Mouse (Mus musculus): ENCODE data around the gene Rnf121.
"Not testable (repeated sequence)": the region's sequence is repeated elsewhere in the genome, so short reads cannot be mapped to it uniquely, and the experiment has no call there.

Gene Rnf121

DNA sequence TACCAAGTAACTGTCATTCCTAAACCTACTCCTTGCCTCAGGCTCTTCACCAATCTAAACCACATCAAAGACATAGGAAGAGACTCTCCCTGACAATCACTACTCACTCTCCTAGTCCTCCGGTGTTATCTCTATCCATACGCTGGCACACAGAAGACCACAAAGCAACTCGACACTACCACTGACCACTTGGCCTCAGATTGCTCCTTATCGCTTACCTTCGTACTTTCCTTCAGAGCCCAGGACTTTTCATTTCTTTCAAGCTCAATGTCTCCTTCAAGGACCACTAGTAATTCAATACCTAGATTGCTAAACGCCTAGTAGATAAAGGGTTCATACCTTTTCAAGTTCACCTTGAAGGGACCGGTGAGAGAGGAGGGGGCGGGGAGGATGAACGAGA is 1.4 kb downstream of the Rnf121 start:
- no peak for DNase-seq

DNA sequence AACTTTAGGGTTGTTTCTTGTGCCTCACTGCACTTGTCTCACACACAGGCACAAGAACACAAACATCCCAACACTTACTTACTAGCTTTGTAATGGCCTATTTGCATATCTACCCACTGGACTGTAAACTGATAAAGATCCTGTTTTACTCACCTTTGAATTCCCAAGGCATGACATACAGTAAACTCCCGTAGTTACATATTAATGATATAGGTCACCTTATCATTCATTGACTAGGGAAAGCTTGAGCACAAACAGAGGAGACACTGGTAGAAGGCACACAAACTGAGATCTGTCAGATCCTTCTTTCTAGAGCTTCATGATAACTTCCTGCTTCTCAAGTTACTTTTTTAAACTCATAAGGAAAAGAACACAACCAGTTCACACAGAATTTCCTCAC is 3.1 kb downstream of the Rnf121 start:
- DNase-seq = no peak

DNA sequence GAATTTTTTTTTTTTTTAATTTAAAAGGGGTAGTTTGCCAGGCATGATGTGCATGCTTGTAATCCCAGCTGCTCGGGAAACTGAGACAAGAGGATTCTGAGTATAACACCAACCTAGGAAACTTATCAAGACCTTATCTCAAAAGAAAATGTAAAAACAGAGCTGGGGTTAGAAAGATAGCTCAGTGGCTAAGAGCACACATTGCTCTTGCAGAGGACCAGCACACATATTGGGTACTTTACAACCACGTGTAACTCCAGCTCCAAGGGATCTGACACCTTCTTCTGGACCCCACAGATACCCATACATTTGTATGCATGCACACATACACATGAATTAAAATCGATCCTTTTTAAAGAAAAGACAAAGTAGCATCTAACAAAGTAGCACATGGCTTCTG is 3.9 kb downstream of the Rnf121 start:
- DNase-seq = no peak

DNA sequence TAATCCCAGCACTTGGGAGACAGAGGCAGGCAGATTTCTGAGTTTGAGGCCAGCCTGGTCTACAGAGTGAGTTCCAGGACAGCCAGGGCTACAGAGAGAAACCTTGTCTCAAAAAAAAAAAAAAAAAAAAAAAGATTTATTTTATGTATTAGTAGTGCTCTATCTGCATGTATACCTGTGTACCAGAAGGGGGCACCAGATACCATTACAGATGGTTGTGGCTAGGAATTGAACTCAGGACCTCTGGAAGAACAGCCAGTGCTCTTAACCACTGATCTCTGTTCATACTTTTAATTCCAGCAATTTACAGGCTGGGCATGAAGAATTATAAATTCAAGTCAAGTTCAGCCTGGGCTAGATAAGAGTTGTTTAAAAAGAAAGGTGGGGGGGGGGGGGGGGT is 16.7 kb downstream of the Rnf121 start:
- not testable (repeated sequence) for DNase-seq

DNA sequence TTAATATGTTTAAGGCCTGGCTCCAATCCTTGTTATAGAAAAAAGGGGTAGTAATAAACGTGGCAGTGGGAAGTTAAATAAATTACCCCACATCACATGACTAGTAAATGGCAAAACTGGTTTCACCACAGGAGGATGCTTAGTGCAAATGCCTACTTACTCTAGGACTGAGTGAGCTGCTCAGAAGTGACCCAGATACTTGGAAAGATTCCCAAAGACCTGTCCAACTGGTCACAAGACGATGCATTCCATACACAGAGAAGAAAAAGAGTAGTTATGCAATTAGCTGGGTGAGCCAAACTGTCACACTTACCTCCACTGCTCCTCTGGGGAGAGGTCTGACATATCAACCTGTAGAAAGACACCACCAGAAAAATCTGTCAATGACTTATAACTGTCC is 23.0 kb downstream of the Rnf121 start:
- DNase-seq = no peak

DNA sequence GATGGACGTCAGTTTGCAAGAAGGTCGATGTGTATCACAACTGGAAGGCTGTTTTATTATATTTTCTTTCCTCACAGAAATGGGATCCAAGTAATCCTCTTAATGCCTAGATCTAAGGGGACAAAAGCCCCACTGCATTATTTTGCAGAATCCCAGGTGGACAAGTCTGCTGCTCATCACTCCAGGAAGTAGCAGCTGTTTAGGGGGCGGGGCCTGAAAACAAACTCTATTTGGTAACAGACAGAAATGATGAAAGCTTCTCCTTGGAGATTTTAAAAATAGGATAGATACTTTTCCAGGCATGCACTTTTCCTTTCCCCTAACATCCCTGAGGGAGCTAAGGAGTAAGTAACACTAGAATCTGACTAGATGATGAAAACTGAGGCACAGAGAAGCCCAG is 28.0 kb downstream of the Rnf121 start:
- no peak for DNase-seq

DNA sequence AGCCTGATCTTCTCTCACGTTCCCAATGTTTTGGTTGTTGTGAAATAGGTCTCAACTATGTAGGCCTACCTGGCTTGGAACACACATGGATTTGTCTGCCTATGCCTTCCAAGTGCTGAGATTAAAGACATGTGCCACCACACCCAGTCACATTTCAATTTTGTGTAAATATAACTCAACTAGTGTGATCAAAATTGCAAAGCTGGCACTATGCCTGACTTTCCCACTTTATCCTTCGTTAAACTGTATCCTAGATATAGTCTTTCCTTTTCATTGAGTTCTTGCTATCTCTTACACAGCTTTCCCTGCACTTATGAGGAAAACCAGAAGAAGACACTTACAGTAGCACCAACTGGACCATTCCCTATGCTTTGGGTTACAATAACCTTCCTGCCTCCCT is 29.7 kb downstream of the Rnf121 start:
- DNase-seq = no peak

DNA sequence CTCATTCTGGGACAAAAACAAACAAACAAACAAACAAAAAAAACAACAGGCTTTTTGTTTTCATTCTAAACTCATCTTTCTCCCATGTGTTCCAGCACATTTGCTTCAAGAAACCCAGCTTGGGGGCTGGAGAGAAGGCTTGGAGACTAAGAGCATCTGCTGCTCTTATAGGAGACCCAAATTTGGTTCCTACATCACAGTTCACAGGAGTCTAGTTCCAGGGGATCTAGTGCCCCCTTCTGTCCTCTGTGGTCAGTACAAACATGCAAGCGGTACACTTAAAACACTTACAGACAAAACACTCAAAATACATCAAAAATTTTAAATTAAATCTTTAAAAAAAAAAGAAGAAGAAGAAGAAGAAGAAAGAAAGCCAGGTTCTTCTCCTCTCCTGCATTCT is 30.4 kb downstream of the Rnf121 start:
- no peak for DNase-seq

DNA sequence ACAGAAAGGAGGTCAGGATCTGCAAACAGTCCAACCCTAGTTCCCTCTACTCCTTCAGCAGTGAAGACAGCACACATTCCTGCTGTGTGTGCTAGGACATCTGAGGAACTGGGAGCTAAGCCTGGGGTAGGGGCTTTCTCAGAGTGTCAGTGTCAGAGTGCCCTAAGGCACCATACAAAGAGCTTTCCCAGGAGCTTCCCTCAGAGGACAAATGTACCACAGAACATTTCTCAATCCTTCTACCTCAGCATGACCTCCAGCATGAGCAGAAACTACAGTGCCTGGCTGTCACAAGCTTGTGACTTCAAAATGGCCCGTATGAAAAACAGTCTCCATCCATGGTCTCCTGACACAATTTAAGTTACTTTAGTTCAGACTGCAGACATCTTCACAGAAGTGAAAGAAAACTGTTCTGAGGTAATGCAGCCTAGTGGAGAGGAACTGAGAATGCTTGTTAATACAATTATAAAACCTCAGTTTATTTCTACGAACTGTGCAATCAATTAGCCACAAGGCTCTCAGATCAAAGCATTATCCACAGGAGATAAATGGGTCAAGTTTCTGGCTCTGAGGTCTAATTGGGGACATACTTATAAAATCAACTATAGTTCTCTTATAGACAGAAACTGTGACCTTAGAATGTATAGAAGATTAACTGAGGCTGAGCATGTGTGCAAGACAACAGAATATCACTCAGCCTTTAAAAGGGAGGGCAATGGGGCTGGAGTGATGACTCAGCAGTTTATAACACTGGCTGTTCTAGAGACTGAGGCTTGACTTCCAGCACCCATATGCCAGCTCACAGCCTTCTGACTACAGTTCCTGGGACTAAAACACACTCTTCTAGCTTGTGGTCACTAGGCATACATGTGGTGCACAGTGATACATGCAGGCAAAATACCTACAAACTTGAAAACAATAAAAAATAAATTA is 39.8 kb downstream of the Rnf121 start:
- no peak for DNase-seq

DNA sequence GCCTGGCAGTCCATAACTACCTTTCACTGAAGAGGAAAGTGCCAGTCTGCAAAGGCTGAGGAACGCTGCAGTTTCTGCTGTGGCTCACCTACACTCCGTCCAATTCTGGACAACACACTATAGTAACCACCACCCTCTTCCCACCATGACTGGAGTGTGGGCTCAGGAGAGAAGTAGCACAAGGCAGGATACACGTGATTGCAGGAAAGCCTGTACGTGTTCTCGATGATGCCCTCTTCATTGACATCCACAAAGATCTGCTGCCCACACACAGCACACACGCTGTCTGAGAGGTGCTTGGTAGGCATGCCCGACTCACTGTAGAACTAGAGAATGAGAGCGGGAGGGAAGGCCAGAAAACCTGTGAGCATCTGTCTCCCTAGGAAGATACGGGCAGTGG is 41.4 kb downstream of the Rnf121 start:
- no peak for DNase-seq

DNA sequence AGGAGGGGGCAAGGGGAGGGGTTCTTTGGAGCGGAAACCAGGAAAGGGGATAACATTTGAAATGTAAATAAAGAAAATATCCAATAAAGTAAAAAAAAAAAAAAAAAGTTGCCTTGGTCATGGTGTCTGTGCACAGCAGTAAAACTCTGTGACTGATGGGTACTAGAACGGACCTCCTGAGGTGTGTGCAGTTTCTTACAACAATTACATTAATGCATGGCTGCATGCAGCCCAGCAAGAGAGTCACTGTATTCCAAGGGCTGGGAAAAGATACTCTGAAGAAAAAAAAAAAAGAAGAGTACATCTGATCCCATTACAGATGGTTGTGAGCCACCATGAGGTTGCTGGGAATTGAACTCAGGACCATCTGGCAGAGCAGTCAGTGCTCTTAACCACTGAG is 44.3 kb downstream of the Rnf121 start:
- DNase-seq = not testable (repeated sequence)

DNA sequence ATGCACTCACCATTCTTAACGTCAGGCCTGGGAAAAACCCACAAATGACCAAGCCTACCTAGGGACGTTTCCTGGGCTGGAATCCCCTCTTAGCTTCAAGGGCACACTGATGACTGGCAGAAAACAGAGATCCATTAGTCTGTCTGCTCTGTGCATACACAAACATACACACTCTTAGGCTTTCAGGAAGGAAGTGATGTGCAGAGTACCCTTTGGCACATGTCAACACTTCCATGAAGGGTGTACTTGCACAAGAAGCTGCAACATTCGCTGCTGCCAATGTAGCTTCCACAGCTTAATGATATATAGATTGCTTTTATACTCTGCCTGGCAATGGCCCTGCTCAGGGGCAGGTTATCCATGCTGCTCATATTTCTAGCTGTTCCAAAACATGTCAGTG is 45.9 kb downstream of the Rnf121 start:
- DNase-seq = no peak

DNA sequence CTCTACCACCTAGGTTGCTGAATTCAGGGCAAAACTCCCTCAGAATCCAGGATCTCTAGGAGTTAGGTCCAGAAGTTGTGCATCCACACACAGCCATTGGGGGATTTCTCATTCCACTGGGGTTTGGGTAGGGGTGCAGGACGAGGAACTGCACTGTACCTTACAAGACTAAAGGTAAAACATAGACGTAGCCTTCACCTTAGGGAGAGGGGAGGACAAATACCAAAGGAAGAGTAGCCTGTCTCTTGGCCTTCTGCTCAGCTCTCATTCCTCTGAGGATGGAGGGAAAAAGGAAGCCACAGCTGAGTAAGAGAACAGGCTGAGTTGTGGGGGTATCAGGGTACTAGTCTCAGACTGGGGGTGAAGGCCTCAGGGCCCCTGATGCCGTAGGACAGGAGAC is 46.7 kb downstream of the Rnf121 start, which contains the start of gene Il18bp:
Gene Il18bp, minus strand, starts transcription at position 101 of the 400 bp plus-strand sequence.
- no peak for DNase-seq

DNA sequence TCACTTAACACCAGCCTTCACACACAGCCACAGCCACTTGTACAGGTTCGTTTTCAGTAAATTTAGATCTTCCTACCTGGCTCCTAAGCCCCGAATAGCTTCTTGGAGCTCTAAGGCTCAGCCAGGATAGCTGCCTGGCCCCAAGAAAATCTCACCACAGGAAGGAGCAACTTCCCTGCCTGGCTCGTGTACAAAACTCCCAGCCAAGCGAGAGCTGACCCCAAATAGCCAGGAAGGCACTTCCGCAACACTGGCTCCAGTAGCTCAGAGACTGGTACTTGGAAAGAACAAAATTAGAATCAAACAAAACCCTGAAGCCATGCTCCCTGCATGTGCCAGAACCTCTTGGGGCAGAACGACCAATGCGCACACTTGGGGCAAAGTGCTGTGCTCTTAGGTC is 47.2 kb downstream of the Rnf121 start:
- DNase-seq = no peak

DNA sequence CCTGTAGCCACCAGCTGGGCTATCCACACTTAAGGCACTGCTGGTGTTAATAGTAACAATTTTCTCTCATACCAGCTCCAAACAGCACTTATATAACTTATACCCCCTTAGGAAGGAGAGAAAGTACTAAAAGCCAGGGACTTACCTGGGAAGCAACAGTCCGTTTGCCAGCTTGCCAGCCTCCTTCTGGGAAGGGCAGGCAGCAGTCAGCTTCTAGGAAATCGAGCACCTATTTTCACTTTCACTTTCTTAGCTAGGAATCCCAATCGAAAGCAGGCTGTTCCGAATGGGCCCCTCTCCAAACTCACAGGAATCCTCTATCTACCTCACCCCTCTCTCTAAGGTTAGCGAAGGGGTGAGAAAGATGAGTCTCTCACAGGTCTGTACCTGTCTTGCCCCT is 47.8 kb downstream of the Rnf121 start:
- DNase-seq = no peak

DNA sequence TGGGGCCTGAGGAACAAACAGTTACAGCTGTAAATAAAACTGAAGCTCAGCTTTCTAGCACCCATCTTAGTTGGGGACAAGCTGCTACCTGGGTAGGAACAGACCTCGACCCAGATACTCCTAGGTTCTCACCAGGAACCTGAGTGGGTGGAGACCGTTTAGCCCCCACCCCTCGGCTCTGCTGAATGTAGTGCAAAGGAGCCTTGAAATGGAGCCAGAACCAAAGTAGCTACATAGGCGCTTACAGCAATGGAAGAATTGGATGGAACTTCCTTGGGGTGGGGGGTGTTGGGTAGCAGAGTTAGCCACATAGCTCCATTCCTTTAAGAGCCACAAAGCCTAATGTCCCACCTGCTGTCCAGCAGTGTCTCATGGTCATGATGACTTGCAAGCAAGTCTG is 48.3 kb downstream of the Rnf121 start:
- DNase-seq = no peak

DNA sequence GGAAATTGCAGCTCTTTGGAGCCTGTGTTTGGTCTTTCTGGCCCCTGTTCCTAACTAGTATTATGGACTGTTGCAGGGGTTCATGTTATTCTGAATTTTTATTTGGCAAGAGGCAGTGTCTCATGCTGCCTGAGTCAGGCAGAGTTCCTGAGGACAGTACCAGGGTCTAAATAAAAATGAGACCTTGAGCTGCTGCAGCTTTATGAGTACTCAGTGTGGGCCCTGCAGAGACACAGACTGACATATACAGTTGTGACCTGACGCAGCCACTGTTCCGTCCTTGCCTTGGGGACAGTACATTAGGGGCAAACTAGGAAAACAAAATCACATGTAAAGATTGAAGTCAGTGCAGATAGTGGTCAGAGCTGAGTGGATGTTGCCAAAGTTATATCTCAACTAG is 50.3 kb downstream of the Rnf121 start:
- DNase-seq = no peak

DNA sequence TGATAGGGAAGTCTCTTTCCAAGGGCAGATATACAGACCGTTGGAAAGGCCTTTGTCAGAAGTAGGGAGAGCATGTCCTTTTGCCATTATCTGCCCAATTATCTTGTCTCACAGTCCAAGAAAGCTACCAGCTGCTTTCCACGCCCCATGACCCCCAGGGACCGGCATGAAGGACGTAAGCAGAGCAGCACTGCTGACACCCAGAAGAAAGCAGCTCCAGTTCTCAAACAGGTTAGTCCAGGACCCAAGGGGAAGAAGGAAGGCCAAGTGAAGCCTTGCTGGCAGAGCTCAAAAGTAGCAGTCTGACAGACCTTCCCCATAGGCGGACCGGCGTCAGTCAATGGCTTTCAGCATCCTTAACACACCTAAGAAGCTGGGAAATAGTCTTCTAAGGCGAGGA is 51.9 kb downstream of the Rnf121 start:
- no peak for DNase-seq

DNA sequence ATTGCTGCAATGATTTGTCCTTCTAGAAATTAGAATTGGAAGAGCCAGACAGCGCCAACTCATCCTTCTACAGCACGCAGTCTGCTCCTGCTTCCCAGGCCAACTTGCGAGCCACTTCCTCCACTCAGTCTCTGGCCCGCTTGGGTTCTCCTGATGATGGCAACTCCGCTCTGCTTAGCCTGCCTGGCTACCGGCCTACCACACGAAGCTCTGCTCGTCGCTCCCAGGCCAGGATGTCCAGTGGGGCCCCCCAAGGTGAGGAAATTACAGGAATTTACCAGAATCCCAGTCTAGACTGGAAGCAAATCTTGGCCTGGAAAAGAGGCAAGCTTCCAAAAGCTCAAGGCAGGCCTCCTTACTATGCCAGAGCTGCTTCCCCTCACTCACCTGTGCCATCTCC is 53.4 kb downstream of the Rnf121 start:
- DNase-seq = no peak

DNA sequence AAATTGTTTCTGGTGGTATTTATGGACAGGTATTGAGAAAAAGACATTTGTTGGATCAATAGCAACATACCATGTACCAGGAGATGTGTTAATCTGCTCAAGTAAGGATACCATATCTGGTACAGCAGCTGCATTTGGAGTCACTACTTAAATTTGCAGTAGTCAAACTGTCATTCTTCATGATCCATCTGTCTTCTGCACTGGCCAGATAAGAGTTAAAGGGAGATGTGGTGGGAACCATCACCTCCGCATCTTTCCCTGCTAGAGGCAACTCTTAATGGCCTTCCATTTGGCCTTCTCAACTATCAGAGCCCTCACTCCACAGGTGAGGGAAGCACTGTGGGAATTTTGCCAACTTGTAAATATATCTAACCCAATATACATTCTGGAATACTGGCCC is 58.7 kb downstream of the Rnf121 start:
- DNase-seq = no peak

DNA sequence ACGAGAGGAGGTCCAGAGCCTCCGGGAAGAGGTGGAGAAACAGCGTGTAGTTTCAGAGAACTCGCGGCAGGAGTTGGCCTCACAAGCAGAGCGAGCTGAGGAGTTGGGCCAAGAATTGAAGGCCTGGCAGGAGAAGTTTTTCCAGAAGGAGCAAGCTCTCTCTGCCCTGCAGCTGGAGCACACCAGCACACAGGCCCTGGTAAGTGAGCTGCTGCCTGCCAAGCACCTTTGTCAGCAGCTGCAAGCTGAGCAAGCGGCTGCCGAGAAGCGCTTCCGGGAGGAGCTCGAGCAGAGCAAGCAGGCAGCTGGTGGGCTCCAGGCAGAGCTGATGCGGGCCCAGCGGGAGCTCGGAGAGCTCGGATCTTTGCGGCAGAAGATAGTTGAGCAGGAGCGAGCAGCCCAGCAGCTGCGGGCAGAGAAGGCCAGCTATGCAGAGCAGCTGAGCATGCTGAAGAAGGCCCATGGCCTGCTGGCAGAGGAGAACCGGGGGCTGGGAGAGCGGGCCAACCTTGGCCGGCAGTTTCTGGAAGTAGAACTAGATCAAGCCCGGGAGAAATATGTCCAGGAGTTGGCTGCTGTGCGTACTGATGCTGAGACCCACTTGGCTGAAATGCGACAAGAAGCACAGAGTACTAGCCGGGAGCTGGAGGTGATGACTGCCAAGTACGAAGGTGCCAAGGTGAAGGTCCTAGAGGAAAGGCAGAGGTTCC is 64.2 kb downstream of the Rnf121 start:
- no peak for DNase-seq

DNA sequence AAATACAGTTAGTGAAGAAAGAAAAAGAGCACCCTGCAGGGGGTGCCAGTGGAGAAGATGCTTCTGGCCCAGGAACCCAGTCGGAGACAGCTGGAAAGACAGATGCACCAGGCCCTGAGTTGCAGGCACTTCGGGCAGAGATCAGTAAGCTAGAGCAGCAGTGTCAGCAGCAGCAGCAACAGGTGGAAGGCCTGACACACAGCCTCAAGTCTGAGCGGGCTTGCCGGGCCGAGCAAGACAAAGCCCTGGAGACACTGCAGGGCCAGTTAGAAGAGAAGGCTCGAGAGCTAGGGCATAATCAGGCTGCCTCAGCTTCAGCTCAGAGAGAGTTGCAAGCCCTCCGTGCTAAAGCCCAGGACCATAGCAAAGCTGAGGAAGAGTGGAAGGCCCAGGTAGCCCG is 65.0 kb downstream of the Rnf121 start:
- DNase-seq = no peak

DNA sequence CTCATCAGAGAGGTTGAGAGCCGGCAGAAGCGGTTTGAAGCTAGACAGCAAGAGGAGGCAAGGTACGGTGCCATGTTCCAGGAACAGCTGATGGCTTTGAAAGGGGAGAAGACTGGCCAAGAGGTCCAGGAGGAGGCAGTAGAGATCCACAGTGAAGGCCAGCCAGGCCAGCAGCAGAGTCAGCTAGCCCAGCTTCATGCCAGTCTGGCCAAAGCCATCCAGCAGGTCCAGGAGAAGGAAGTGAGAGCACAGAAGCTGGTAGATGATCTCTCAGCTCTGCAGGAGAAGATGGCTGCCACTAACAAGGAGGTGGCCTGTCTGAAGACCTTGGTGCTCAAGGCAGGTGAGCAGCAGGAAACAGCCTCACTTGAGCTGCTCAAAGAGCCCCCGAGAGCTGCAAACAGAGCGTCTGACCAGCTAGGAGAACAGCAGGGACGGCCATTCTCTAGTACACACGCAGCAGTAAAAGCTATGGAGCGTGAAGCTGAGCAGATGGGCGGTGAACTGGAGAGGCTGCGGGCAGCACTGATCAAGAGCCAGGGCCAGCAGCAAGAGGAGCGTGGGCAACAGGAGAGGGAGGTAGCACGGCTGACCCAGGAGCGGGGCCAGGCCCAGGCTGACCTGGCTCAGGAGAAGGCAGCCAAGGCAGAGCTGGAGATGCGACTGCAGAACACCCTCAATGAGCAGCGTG is 65.7 kb downstream of the Rnf121 start:
- no peak for DNase-seq
